Mouse (Mus musculus): ENCODE measurements at regions not wholly inside any gene's neighbourhood (a gene's known extent, or its start where the extent isn't known, plus 50 kb on each side); places are given as distances from the start of the nearest gene placed in this dataset.

- DNase-seq (ENCODE audit: low spot score in 2 of 2): no peak
Measured at GRCm38 (mm10) chr5:146636859-146637258, 51.8 kb upstream of the Gpr12 start.

Data from gastrocnemius, adult 8-10 months (tissue).